Mouse (Mus musculus) frontal cortex, postnatal 36 days (tissue): Measurements from ENCODE around the gene Faf1.

Experiments
- DNase-seq, 2 experiments: peaks; one replicate each; pipeline ENCODE4 v3.0.0; 2022; ENCODE audit warnings: low spot score in 2 of 2

Gene Faf1

DNA sequence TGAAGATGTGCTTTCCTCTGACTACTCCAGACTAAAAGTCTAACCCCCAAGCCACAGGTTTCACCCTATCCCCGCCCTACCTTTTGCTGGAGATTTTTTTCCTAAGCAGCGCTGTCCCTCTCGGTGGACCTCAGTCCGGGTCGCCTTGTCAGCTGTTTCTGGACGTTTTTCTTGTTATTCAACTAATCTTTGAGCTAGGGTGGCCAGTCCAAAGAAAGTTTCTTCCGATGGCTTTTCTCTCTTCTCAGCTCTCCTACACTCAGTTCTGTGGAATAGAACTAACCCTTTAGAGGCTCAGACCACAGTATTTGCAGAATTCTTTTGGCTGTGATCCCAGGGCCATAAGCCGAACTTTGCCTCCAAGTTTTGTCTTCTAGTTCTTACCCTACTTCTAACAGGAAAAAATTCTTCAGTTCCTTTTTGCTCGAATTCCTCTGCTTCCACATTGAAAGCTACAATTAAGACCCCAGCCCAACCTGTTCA is 302.5 kb downstream of the Faf1 start:
- DNase-seq = no peak

DNA sequence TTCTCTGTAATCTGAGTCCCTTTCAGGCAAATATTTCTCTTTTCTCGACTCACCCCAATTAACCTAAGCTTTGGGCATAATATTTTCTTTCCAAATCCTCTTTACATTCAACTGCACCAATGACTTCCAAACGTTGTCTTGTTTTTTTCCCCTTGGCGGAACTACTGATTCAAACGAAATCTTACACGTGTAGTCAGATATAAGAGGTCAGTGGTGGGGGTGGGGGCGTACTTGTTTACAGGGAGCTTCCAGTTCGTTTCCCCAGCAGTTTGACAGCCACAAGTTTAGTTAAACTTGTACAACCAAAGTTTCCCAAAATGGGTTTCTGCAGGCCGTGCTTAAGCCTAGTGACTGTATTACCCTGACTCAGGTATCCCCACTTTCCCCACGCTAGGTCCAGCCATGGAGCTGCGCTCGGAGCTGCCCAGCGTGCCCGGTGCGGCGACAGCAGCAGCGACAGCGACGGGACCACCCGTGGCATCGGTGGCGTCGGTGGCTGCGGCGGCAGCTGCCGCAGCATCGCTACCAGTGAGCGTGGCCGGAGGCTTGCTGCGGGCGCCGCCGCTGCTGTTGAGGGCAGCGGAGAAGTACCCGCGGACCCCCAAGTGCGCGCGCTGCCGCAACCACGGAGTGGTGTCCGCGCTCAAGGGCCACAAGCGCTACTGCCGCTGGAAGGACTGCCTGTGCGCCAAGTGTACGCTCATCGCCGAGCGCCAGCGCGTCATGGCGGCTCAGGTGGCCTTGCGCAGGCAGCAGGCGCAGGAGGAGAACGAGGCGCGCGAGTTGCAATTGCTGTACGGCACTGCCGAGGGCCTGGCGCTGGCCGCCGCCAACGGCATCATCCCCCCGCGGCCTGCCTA is 303.3 kb downstream of the Faf1 start:
- no peak for DNase-seq

- no peak for DNase-seq
Measured at GRCm38 (mm10) chr4:109980321-109981082, 304.1 kb downstream of the Faf1 start.

- DNase-seq = no peak
Measured at GRCm38 (mm10) chr4:109981083-109981870, 304.9 kb downstream of the Faf1 start.

- DNase-seq = no peak
Measured at GRCm38 (mm10) chr4:109981871-109982680, 305.7 kb downstream of the Faf1 start.

GRCm38 (mm10) chr4:109982681-109983265 is 306.4 kb downstream of the Faf1 start:
- DNase-seq = no peak

DNA sequence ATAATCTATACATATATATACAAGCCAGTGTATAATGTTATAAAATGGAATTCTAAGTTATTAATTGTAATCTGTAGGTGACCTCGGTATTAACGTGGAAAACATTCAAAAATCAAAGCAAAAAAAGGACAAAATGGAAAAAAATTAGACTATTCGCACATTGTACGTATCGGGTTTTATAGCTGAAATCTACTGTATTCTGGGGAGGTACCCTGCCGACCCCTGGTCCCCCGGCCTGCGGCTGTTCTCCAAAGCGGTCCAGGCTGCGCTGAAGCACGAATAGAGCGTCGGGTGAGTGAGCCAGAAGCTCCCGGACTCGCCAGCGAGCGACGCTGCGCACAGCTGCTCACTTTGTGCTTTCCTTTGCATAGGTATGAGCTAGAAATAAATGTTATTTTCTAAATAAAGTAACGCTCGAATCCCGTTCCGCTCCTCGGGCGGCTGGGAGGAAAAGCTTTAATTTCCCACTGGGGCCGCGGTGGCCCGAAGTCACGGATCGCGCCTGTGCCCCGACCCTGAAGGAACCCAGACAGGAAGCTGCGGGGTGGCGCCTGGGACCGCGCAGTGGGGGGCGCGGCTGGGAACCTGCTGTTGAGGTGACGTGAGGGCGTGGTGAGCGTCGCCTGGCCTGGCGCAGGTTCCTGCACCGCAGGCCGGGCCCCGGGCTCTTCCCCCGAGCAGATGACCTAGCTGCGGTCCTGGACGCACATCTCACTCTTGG is 307.1 kb downstream of the Faf1 start:
- DNase-seq = no peak

DNA sequence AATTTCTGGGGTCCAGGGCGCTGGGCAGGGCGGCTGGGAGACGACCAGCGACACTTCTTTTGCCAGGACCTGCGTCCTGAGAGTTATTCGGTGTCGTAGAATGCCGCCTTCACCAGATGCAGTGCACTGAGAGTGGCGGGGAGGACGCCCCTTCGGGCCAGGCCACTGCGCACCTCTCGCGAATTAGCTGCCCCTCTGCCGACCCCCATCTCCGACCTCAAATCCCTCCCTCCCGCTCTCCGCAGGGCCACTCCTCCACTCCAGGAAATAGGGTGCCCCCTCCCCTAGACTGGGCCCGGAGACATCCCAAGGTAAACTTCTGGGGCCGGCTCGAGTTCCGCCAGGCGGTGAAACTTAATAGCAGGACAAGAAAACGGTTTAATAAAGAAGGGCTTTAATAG is 307.6 kb downstream of the Faf1 start:
- no peak for DNase-seq

DNA sequence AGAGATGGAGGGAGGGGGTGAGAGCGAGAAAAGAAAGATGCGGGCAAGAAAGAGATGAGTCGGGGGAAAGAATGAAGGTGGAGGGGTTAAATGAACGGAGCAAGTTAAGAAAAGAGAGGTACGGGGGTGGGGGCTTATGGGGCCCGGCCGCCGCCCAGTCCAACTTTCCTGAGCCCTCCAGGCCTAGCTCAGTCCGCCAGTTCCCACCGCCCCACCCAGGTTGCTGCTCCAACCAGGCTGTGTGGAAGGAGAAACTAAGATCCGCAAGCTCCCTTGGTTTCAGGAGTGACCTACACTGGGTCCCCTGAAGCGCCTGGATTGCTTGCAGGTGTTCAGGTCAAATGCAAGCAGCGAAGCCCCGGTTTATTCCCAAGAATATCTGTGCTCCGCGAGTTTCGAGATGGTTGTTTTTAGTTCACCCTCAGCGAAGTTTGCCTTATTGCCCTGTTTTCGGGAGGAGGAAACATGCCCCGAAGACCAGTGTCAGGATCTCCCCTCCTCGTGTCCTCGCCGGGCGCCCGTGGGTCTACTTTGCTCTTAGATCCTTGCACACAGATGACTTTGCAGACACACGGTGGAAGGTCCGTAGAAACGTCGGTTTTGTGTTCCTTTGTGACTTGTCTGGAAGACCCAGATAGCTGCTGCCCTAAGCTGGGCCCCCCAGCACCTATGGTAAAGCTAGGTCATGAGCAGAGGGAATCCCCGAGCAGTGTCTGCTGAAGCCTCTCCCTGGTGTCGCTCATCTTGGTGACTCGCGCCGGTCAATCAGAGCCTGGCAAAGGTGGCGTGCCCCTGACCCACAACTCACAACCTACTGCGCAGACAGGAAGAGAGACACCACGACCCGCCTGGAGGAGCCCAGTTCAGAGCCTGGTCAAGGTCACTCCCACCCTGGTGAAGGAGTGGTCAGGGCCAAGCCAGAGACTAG is 308.4 kb downstream of the Faf1 start:
- DNase-seq = no peak

- no peak for DNase-seq
Measured at GRCm38 (mm10) chr4:109985424-109986172, 309.2 kb downstream of the Faf1 start.

GRCm38 (mm10) chr4:109986301-109986700 is 309.9 kb downstream of the Faf1 start:
- DNase-seq = no peak

- DNase-seq = no peak
Measured at GRCm38 (mm10) chr4:109986748-109987355, 310.5 kb downstream of the Faf1 start.

GRCm38 (mm10) chr4:109987560-109988362 is 311.4 kb downstream of the Faf1 start:
- DNase-seq = no peak

- DNase-seq = no peak
Measured at GRCm38 (mm10) chr4:109988411-109988810, 312.0 kb downstream of the Faf1 start.

DNA sequence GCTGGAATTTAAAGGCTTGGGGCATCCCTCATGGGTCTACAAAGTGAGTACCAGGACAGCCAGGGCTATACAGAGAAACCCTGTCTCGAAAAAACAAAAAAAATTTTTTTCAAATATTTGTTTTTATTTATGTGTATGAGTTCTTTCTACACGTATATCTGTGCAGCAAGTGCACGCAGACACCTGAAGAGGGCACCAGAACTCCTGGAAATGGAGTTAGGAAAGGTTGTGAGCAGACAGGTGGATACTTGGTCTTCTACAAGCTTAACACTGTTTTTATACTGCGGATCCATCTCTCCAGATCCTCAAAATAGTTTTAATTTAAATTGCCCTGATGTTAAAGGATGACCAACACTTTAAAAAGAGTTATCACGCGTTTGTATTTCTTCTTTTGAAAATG is 312.8 kb downstream of the Faf1 start:
- DNase-seq = no peak

- no peak for DNase-seq
Measured at GRCm38 (mm10) chr4:110006044-110006443, 329.7 kb downstream of the Faf1 start.
